Mouse (Mus musculus): ENCODE results near the gene Scarb2.

- TF ChIP-seq POLR2A (IDR thresholded peaks at IDR 0.05; ENCODE audit: low read depth, low read length) (no peak), CTCF (IDR thresholded peaks at IDR 0.05; ENCODE audit: extremely low read depth, insufficient read length, insufficient replicate concordance, low read depth, low read length) (no peak)
These were observed 8.0 kb downstream of the Scarb2 start for GRCm38 (mm10) chr5:92498661-92499060.
